Mouse (Mus musculus) bone marrow macrophage, adult 2 months (primary cell): ENCODE measurements around the gene Sema4a.

Experiments
- CTCF ChIP-seq: IDR thresholded peaks from 2 replicates; pipeline ENCODE4 v1.5.1; 2012; ENCODE audit warnings: low read depth, mild to moderate bottlenecking, low read length, moderate library complexity
- POLR2A ChIP-seq: IDR thresholded peaks from 2 replicates; pipeline ENCODE4 v1.6.1; 2012; ENCODE audit warnings: mild to moderate bottlenecking, low read depth, low read length, borderline replicate concordance

DNA sequence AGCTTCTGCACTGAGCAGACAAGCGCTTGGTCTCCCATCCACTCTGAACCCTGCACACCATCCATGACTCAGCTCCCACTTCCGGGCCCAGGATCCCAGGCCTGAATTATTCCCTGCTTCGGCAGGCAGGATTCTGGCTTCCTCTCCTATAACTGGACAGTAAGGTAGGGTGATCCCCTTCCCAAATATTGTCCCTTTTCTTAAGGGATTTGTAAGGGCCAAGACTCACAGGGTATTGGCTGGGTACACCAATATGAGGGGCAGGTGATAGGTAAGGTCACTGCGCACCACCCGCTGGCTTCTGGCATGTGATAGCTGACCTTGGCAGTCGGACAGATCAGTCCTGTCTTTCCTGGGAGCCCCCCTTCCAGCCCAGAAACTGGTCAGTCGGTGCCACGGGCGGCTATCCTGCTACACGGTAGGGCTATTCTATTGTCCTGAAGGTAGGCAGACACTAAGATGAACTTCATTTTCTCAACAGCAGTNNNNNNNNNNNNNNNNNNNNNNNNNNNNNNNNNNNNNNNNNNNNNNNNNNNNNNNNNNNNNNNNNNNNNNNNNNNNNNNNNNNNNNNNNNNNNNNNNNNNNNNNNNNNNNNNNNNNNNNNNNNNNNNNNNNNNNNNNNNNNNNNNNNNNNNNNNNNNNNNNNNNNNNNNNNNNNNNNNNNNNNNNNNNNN, 34.9 kb upstream of the Sema4a start:
- TF ChIP-seq CTCF: no peak
- no peak for TF ChIP-seq POLR2A
